Mouse (Mus musculus) adrenal gland, adult (tissue): ENCODE measurements around the gene Kcnk10.
"Not testable (repeated sequence)": the region's sequence is repeated elsewhere in the genome, so short reads cannot be mapped to it uniquely, and the experiment has no call there.

Experiments used
- DNase-seq, 2 experiments: peaks; one replicate each; pipeline ENCODE4 v3.0.0; 2022 to 2023; ENCODE audit warnings: low spot score in 1 of 2; ENCODE audit not compliant: inconsistent age in 2 of 2

The Kcnk10 gene

GRCm38 (mm10) chr12:98577861-98578360 lies at the start of gene Kcnk10:
Kcnk10 (minus strand) TSS chr12:98578310.
- DNase-seq: no peak

DNA sequence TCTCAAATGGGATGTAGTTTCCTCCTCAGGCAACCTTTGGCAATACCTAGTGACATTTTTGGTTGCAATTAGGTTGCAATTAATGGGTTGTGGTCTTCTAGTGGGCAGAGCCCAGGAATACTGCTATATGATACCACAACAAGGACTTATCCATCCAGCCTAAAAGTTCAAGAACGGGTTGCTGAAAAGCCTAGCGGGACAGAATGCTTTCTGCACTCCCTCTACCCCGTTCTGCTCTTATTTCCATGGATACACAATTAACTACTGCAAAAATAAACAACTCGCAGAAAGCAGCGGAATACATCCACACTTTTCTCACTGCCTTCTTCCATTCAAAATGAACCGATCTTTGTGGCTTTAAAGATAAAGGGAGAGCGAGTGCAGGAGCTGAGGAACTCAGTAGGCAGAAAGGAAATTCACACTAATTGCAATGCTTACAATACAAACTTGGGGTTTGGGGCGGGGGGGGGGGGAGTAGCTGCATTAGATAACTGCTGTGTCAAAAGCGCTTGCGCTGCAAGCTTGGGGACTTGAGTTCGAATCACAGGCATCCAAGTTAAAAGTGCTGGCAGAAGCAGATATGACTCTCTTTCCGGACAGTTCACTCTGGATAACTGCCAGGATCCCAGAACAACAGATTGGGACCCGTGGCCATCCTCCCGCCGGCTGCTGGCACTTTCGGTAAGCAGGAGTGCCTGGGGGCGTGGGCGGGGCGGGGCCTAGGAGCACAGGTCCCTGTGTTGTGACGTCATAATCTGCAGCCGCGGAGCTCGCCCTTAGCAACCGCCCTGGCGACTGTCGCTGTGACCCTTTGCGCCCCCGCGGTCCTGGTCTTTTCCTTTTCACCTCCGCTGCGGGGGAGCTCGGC lies 49.5 kb upstream of the Kcnk10 start, which contains the start of gene Spata7:
Spata7 (plus strand) TSS at position 766 of the 868 bp plus-strand sequence.
- DNase-seq: peak; percentile 88 to 96

DNA sequence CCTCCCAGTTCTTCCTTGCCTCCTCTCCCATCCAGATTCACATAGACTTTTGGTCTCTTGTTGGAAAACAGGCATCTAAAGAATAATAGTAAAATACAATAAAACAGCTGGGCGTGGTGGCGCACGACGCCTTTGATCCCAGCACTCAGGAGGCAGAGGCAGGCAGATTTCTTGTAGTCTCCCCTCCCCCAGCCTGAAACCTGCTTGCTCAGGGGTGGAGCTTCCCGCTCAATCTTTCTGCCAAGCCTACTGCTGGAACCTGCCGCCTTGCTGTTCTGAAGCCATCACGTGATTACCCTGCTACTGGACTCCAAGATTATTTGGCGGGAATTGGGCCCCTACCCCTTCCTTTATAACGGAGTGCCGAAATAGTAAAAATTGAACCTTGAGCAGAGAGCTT lies 45.2 kb upstream of the Kcnk10 start:
- not testable (repeated sequence) for DNase-seq

- DNase-seq: not testable (repeated sequence)
Measured at GRCm38 (mm10) chr12:98620922-98621321, 42.8 kb upstream of the Kcnk10 start.

DNA sequence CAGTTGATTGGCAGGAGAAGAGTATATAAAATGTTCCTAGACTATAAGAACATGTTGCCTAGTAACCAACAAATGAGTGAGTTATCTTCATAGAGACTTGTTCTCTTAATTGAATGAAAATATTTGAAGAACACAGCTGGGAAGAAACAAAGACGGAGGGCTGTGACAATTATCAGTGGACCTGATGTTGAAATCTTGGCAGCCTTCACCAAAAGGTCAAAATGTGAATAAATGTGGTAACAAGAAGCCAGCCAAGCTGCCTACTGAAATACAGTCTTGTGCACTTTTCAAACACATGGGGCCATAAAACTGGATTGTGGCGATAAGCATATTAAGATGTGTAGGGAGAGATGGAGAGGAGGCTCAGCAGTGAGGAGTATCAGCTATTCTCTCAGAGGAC lies 41.4 kb upstream of the Kcnk10 start:
- peak in 1 of 2 experiments; percentile 75 for DNase-seq

DNA sequence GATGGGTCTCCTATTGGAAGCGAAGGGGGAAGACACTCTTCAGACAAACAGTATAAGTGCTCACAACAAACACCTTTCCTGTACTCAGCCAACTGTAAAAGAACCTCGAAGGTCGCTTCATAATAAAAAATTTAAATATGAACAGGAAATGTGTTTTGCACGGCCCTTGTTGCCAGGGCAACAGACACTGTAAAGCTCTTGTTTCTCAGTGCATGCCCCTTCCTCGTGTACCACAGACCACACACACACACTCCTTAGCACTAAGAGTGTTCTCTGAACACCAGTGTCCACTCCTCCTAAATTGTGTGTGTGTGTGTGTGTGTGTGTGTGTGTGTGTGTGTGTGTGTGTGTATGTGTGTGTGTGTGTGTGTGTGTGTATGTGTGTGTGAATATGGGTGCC lies 37.6 kb upstream of the Kcnk10 start:
- no peak for DNase-seq

DNA sequence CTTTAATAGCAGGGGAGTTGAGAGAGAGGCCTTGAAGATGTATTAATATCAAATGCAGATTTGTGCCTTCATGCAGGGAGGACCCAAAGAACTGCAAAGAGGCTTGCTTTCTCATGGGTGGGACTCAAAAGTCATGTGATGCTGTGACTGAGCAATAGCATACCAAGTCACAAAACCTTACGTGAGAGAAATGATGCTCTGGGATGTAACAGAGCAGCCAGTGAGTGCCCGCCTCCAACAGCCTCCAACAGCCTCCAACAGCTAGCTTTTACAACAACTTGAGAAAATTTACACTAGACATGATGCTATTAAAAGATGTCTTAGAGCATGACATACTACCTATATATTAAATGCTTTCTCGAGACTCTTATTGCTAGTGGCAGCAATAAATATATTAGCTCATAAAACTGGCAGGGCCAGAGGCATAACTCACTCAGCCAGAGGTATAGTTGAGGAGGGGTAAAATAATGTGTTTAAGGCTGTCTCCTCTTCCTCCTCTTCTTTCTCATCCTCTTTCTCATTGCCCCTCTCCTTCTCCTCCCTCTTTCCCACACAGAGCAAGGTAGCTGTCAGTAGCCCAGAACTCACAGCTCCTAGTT lies 36.9 kb upstream of the Kcnk10 start:
- no peak for DNase-seq

- no peak for DNase-seq
Measured at GRCm38 (mm10) chr12:98610341-98610740, 32.2 kb upstream of the Kcnk10 start.

GRCm38 (mm10) chr12:98606595-98607290 lies 28.6 kb upstream of the Kcnk10 start:
- no peak for DNase-seq

DNA sequence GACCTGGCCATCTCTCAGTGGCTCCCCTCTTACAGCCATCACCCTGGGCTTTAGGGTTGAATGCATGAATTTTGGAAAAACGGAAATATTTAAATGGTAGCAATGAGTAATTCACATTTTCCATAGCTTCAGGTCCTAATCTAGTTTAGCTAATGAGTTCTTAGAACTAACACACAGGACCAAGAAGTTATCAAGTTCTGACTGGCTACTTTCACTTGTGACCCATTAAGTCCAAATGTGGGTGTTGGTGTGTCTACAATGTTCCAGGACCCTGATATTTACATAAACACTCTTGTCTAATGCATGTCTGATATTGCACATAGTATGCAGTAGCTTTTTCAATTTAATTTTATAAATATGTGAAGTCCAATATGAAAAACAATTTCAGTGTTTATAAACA lies 27.2 kb upstream of the Kcnk10 start:
- DNase-seq: no peak

DNA sequence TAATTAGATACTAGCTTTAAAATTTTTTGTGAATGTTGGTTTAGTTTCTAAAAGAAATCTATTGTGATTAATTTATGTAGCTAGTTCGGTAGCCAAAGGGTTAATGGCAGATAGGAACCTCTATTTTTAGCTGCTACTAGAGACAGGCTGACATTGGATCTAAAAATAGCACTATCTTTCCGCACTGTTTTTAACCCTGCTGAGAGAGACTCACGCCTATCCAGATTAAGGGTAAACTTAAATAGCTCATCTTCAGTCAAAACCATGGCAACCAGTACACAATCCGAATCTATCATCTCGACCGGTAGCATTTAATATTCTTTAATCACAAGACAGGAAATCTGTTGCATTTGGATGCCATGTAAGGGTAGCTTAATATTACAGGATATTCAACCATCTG lies 24.0 kb upstream of the Kcnk10 start:
- no peak for DNase-seq

- DNase-seq: no peak
Measured at GRCm38 (mm10) chr12:98600861-98601260, 22.8 kb upstream of the Kcnk10 start.

- no peak for DNase-seq
Measured at GRCm38 (mm10) chr12:98591016-98591415, 12.9 kb upstream of the Kcnk10 start.

DNA sequence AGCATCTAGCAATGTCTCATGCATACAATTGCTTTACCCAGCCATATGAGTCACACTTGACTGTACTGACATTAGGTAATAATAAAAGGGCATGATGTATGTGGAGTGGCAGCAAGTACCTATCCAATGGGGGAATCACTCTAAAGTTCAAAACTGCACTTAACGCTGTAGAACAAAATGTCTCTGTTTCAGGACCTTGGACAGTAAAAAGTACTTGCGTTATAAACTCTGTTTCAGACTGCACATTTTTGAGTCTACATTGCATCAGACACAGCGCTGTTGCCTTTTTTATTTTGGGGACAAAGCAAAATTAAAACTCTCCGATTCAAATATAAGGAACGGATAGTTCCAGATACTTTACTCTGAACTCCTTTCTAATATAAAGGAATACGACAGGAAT lies 10.5 kb upstream of the Kcnk10 start:
- no peak for DNase-seq

DNA sequence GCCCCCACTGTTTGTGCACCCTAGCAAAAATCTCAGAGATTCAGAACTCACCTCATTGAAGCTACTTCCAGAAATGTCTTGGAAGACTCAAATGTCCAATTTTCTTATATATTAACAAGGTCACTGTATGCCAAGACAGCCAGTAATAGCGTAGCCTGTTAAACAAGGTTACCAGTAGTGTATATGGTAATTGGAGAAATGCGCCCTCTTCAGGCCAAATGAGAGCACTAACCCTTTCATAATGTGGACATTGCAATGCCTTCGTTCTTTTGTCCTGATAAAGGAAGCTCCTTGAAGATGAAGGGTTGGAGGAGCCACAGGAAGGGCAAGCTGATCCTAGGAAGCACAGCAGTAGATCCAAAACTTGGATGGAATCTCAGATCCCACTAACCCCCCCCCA lies 7.2 kb upstream of the Kcnk10 start:
- DNase-seq: peak in 1 of 2 experiments; percentile 23

- no peak for DNase-seq
Measured at GRCm38 (mm10) chr12:98575942-98576550, 2.1 kb downstream of the Kcnk10 start.

- DNase-seq: no peak
Measured at GRCm38 (mm10) chr12:98575195-98575887, 2.8 kb downstream of the Kcnk10 start.

DNA sequence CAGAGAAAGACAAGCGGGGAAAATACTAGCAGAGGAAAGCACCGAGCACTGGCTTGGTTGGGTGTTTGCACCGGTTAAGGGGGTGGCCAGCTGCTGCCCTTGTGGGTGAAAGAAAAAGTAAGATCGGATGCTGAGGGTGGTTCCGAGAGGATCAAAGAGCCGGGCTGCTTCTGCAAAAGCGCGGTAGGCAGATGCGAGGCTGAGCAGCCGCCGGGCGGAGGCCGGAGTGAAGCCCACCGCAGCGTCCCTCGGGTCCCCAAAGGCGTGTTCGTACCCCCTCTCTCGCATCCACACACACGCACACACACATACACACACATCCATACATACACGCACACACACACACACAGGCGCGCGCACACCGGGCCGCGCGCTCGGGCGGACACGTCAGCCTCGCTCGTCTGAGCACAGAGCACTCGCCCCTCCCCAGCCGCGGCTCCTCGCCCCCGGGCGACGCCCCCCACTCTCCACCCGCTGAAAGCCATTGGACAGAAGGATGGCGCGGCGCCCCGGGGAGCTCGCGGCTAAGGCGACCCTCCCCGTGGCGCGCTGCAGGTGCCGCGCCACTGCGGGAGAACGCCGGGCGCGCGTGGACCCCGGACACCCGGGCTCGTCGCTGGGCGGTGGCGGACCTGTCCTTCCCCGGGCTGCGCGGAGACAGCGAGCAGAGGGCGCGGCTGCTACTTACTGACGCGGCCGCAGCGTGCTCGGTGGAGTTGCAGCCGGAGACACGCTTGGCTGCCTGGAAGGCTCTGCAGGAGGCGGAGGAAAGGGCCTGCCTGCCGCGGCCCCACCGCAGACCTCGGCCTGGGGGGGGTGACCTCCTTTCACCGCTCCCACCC lies 3.5 kb downstream of the Kcnk10 start:
- peak in 1 of 2 experiments; percentile 17 for DNase-seq
